ENCODE assay signal across 18 mouse cellular contexts in the genomic region with DNA sequence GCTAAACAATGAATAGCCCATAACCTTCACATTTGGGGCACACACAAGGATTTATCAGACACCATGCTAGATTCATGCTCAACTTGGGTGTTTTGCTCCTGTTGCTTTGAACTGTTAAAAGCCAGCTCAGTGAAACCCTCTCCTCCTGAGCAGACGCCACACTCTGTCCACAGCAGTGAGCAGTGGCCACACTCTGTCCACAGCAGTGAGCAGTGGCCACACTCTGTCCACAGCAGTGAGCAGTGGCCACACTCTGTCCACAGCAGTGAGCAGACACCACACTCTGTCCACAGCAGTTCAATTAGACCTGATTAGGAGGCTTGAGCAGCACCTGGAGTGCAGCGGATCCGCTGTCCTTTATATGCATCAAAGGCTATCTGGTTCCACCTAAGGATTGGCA. TPM values are rescaled to one million over a fixed set of nuclear protein-coding genes. Genes with fewer than 3 reads are reported as not detected.
DNase-seq lines count a peak whose midpoint lies in the region.
"Had no signal": no experiment of that assay in that cellular context is flagged by ENCODE, and none has a peak within 500 bp of the region (broad histone marks: within the 10 kb centered on the region; RNA-seq: fewer than 3 reads in every experiment).

No protein-coding gene starts in this region.

- DNase-seq in adrenal gland, adult 2 months, result peak; percentile 35
- peak; percentile 2 for DNase-seq in adrenal gland, postnatal 25 days
- DNase-seq in heart, adult 11 months, result peak; percentile 85

RNA-seq across cellular contexts. Expression of gene Gm8104, which starts 19.3 kb away (rescaled TPM):
- total RNA-seq in adrenal gland, adult 2 months (2021), result not detected
- polyA plus RNA-seq in adrenal gland, adult 2 months (2012; rRNA removed), result not detected in 2 replicates
- not detected in 2 replicates for total RNA-seq in adrenal gland, postnatal 25 days (2021)
- total RNA-seq: adrenal gland, adult 18-20 months; adrenal gland, adult 8-10 months; adrenal gland, postnatal 10 days; adrenal gland, postnatal 14 days; adrenal gland, postnatal 36 days; CH12.LX; G1E; MEL had no signal
- polyA plus RNA-seq: activated CD4-positive, CD25-positive, alpha-beta regulatory T cell, adult 4 months; brain, embryonic 14.5 days; CD4-positive, CD25-positive, alpha-beta regulatory T cell, adult 4 months; G1E; Patski had no signal

RNA-seq across cellular contexts. Expression of gene Gm8094, which starts 43.2 kb away (rescaled TPM):
- total RNA-seq in adrenal gland, adult 2 months (2021), result not detected
- polyA plus RNA-seq in adrenal gland, adult 2 months (2012; rRNA removed), result not detected in 2 replicates
- not detected in 2 replicates for total RNA-seq in adrenal gland, postnatal 25 days (2021)
- total RNA-seq: adrenal gland, adult 18-20 months; adrenal gland, adult 8-10 months; adrenal gland, postnatal 10 days; adrenal gland, postnatal 14 days; adrenal gland, postnatal 36 days; adrenal gland, postnatal 4 days; CH12.LX; G1E; MEL had no signal
- polyA plus RNA-seq: activated CD4-positive, CD25-positive, alpha-beta regulatory T cell, adult 4 months; brain, embryonic 14.5 days; G1E; Patski had no signal

RNA-seq across cellular contexts. Expression of gene Gm7233, which starts 60.0 kb away (rescaled TPM):
- not detected for total RNA-seq in adrenal gland, adult 2 months (2021)
- not detected in 2 replicates for polyA plus RNA-seq in adrenal gland, adult 2 months (2012; rRNA removed)
- not detected in 2 replicates for total RNA-seq in adrenal gland, postnatal 25 days (2021)
- total RNA-seq: adrenal gland, adult 18-20 months; adrenal gland, adult 8-10 months; adrenal gland, postnatal 10 days; adrenal gland, postnatal 14 days; adrenal gland, postnatal 36 days; adrenal gland, postnatal 4 days; CH12.LX; ES-E14; G1E; MEL had no signal
- polyA plus RNA-seq: activated CD4-positive, CD25-positive, alpha-beta regulatory T cell, adult 4 months; brain, embryonic 14.5 days; C2C12; CD4-positive, CD25-positive, alpha-beta regulatory T cell, adult 4 months; G1E; Patski had no signal

Comparison
In these comparisons a context has a peak if more than half of its experiments do, and no peak if none do; other contexts are left out.
1. DNase-seq: peak in every context shown above with its lines; median percentile 85 in heart, adult 11 months; 35 in adrenal gland, adult 2 months; 2 in adrenal gland, postnatal 25 days.